Mouse (Mus musculus) neural tube, embryonic 11.5 days (tissue): ENCODE data around the gene Insrr. TPM values are rescaled to one million over a fixed set of nuclear protein-coding genes. Genes with fewer than 3 reads are reported as not detected.
A peak's percentile ranks its signal among the peaks of the same experiment; 100 is the strongest.

Experiments used
- ATAC-seq: fragments of 200-750 bp; cut with Nextera tagmentation; 2 replicates; pipeline ENCODE4 v1.8.0; 2017; ENCODE audit warnings: moderate number of reproducible peaks, mild to moderate bottlenecking, moderate TSS enrichment, moderate library complexity; ENCODE audit not compliant: insufficient read depth, low FRiP score, low TSS enrichment
- DNase-seq: peaks from one replicate; pipeline ENCODE4 v3.0.0-alpha.2; 2015; ENCODE audit warnings: low spot score
- H3K27ac ChIP-seq: fragments of 300-500 bp; sonication (generic); 2 replicates; pipeline ENCODE4 v1.5.1; 2014; ENCODE audit warnings: low read depth, mild to moderate bottlenecking, low read length
- H3K27me3 ChIP-seq: fragments of 300-500 bp; sonication (generic); 2 replicates; pipeline ENCODE4 v1.6.1; 2014; ENCODE audit warnings: mild to moderate bottlenecking, low read length, mixed read lengths; ENCODE audit not compliant: control insufficient read depth, insufficient read depth
- H3K36me3 ChIP-seq: fragments of 300-500 bp; sonication (generic); 2 replicates; pipeline ENCODE4 v1.6.1; 2014; ENCODE audit warnings: mild to moderate bottlenecking, low read length, moderate library complexity, mixed read lengths; ENCODE audit not compliant: control insufficient read depth, insufficient read depth
- H3K4me1 ChIP-seq: fragments of 300-500 bp; sonication (generic); 2 replicates; pipeline ENCODE4 v1.6.1; 2014; ENCODE audit warnings: low read length, mixed read lengths; ENCODE audit not compliant: control insufficient read depth, insufficient read depth
- H3K4me2 ChIP-seq: fragments of 300-500 bp; sonication (generic); 2 replicates; pipeline ENCODE4 v1.6.1; 2014; ENCODE audit warnings: low read depth, mild to moderate bottlenecking, moderate library complexity
- H3K4me3 ChIP-seq: fragments of 300-500 bp; sonication (generic); 2 replicates; pipeline ENCODE4 v1.5.1; 2014; ENCODE audit warnings: low read depth, low read length
- H3K9ac ChIP-seq: fragments of 300-500 bp; sonication (generic); 2 replicates; pipeline ENCODE4 v1.6.1; 2014; ENCODE audit warnings: mild to moderate bottlenecking, low read length
- H3K9me3 ChIP-seq: fragments of 300-500 bp; sonication (generic); 2 replicates; pipeline ENCODE4 v1.6.1; 2016; ENCODE audit warnings: low read length; ENCODE audit not compliant: control insufficient read depth
- WGBS: fragments of 180-500 bp; shearing (Covaris S2); extraction: QIAGEN DNeasy Blood & Tissue Kit; methylation state at CpG from one replicate; pipeline ENCODE4 v1.1.7; 2014; 5-methylcytosine and 5-hydroxymethylcytosine counted together
- polyA plus RNA-seq: library from polyadenylated mRNA; unstranded; fragments of >200 nt; fragmentation: Nextera tagmentation; extraction: Ambion mirVana; gene quantifications from 2 replicates; pipeline ENCODE4 v1.2.1, GENCODE M21; 2014

The Insrr gene
- 0.45 and 0.87 TPM in 2 replicates for polyA plus RNA-seq

DNA sequence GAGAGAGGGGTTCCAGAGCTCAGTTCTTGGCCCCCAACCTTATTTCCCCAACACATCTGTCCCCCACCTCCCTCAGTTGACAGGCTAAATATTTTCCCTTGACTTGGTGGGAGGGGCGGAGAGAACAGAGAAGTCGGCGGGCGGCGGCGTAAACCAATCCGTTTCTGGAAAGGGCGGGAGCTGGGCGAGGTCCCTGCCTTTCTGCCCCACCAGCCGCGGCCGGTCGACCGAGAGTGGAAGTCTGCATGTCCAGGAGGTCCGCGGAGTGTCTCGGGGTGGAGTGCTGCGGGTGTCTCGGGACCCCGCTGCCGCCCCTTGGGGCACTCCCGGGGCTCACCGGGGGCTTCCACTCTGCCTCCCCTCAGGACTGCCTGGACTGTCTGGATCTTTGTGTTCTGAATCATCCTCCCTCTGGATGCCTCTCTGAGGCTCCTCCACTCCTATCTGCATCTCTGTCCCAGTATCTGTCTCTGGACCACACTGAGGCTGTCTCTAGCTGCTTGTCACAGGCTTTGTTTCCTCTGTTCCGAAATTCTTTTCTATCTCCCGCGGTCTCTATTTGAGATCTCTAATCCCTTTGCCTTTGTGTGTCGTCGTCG lies at the start of gene Insrr:
Gene Insrr, plus strand, starts transcription at position 216 of the 599 bp plus-strand sequence.
- peaks cover 13% of the 10 kb centered on the region for H3K4me1 ChIP-seq
- H3K9ac ChIP-seq, result no peak within 1 kb of the TSS; the same call in 1 of the 2 replicates
- 1% methylated on average over 29 of the region's 29 CpGs for whole genome bisulfite sequencing
- H3K4me3 ChIP-seq, result peak within 1 kb of the TSS; percentile 21
- H3K27me3 ChIP-seq, result peaks cover 73% of the 10 kb centered on the region
- ATAC-seq (no peak), DNase-seq (peak; percentile 32)
- H3K27ac ChIP-seq, result no peak within 1 kb of the TSS
- peak within 1 kb of the TSS; percentile 37 for H3K4me2 ChIP-seq
- H3K36me3 ChIP-seq, result no peaks in the 10 kb centered on the region
- no peaks in the 10 kb centered on the region for H3K9me3 ChIP-seq

DNA sequence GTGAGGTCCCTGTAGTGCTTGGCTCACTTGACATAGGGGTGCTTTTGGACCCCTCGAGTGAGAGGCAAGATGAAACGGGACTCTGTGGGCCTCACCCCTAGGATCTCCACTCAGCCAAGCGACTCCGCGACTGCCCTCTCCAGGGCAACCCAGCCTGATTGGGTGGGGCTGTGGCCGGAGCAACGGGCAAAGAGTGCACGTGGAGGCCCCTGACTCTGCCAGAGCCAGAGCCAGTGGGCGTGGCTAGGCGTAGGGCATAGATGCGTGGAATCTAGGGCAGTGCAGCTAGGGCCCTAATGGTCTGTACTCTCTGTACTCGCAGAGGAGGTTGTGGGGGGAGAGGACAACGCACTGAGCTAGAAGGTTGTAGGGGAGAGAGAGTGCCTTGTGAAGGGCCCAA lies 48.3 kb upstream of the Insrr start, which contains the start of gene Lrrc71:
Gene Lrrc71, minus strand, starts transcription at position 195 of the 400 bp plus-strand sequence.
- no peak for ATAC-seq

GRCm38 (mm10) chr3:87749036-87749435 lies 47.7 kb upstream of the Insrr start:
- Histone ChIP-seq H3K4me2 (no peak overlapping the region), H3K9ac (no peak overlapping the region), H3K4me1 (peaks cover 5% of the 10 kb centered on the region; the same call in 1 of the 2 replicates), H3K9me3 (no peaks in the 10 kb centered on the region), H3K27ac (no peak overlapping the region), H3K36me3 (no peaks in the 10 kb centered on the region), H3K4me3 (no peak overlapping the region), H3K27me3 (no peaks in the 10 kb centered on the region)
- DNase-seq (peak; percentile 45), ATAC-seq (no peak)
- WGBS, result 15% methylated on average over 5 of the region's 5 CpGs

More for the DNA sequence above, 48.3 kb upstream of the Insrr start, which contains the start of gene Lrrc71:
- Histone ChIP-seq H3K9me3 (no peaks in the 10 kb centered on the region), H3K4me2 (no peak within 1 kb of the TSS), H3K4me3 (no peak within 1 kb of the TSS), H3K27ac (no peak within 1 kb of the TSS), H3K4me1 (peaks cover 5% of the 10 kb centered on the region; the same call in 1 of the 2 replicates), H3K27me3 (no peaks in the 10 kb centered on the region), H3K9ac (no peak within 1 kb of the TSS), H3K36me3 (no peaks in the 10 kb centered on the region)
- no peak for DNase-seq
- 56% methylated on average over 13 of the region's 13 CpGs for WGBS

- H3K9ac ChIP-seq, result no peak overlapping the region
- H3K4me1 ChIP-seq, result peaks cover 4% of the 10 kb centered on the region; the same call in 1 of the 2 replicates
- DNase-seq (no peak), ATAC-seq (no peak)
- no peak overlapping the region for H3K4me2 ChIP-seq
- H3K9me3 ChIP-seq, result no peaks in the 10 kb centered on the region
- H3K4me3 ChIP-seq, result no peak overlapping the region
- H3K27ac ChIP-seq, result no peak overlapping the region
- 86% methylated on average over 11 of the region's 12 CpGs for WGBS
- no peaks in the 10 kb centered on the region for H3K27me3 ChIP-seq
- no peaks in the 10 kb centered on the region for H3K36me3 ChIP-seq
These were observed 46.8 kb upstream of the Insrr start for GRCm38 (mm10) chr3:87749977-87750376.

GRCm38 (mm10) chr3:87752567-87752966 lies 44.2 kb upstream of the Insrr start:
- DNase-seq (no peak), ATAC-seq (no peak)
- Histone ChIP-seq H3K9me3 (no peaks in the 10 kb centered on the region), H3K27ac (no peak overlapping the region), H3K4me2 (no peak overlapping the region), H3K36me3 (no peaks in the 10 kb centered on the region), H3K27me3 (0 out of 2 replicates have a peak, but pooled peaks cover 2% of the 10 kb centered on the region), H3K4me1 (peaks cover 3% of the 10 kb centered on the region; the same call in 1 of the 2 replicates), H3K9ac (no peak overlapping the region), H3K4me3 (no peak overlapping the region)
- 91% methylated on average over 3 of the region's 3 CpGs for WGBS

DNA sequence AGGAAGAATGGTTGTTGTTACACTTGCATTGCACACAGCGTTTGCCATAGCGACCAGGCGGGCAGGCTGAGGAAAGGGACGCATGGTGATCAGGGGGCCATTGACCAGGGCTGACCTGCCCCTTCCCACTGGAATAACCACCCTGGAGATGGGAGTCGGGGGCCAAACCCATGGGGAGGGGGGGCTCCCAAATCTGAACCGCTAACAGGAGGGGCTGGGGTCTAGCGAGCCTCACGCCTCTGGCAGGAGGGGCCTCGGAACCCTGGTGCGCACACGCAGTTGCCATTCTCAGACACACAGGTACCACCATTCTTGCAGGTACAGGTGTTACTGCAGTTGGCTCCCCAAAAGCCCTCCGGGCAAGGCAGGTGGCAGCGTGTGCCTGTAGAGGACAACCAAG lies 42.9 kb upstream of the Insrr start:
- Histone ChIP-seq H3K9me3 (no peaks in the 10 kb centered on the region), H3K4me2 (no peak overlapping the region), H3K9ac (no peak overlapping the region), H3K4me1 (peaks cover 3% of the 10 kb centered on the region; the same call in 1 of the 2 replicates), H3K27ac (no peak overlapping the region), H3K27me3 (0 out of 2 replicates have a peak, but pooled peaks cover 2% of the 10 kb centered on the region), H3K4me3 (no peak overlapping the region), H3K36me3 (no peaks in the 10 kb centered on the region)
- WGBS, result 80% methylated on average over 13 of the region's 13 CpGs
- ATAC-seq, result no peak
- DNase-seq, result no peak

- Histone ChIP-seq H3K9ac (0 out of 2 replicates have a peak overlapping the region, but pooled peaks have one; percentile 12), H3K27me3 (0 out of 2 replicates have a peak, but pooled peaks cover 2% of the 10 kb centered on the region), H3K27ac (no peak overlapping the region), H3K36me3 (no peaks in the 10 kb centered on the region), H3K4me1 (peaks cover 3% of the 10 kb centered on the region; the same call in 1 of the 2 replicates), H3K4me2 (peak overlapping the region; percentile 34), H3K4me3 (peak overlapping the region; percentile 8; the same call in 1 of the 2 replicates), H3K9me3 (no peaks in the 10 kb centered on the region)
- peak; percentile 84 for ATAC-seq
- WGBS, result 2% methylated on average over 24 of the region's 24 CpGs
- DNase-seq, result peak; percentile 89
These were observed 40.8 kb upstream of the Insrr start for GRCm38 (mm10) chr3:87755964-87756363.

DNA sequence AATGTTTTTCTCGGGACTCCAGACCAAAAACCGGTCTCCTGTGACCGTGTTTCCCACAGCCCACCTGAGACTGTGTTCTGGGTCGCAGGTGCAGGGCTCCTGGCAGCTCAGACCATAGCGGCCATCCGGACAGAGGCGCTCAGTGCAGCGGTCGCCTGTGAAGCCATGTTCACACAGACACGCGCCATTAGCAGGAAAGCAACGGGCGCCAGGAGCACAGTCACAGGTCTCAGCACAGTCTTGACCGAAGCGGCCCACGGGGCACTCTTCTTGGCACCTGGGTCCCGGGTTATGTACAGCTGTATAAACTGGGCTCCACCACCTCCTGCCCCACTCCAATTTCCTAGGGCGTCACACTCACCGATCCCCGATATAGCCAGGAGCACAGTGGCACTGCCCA lies 40.3 kb upstream of the Insrr start:
- H3K36me3 ChIP-seq, result no peaks in the 10 kb centered on the region
- ATAC-seq, result no peak
- H3K27ac ChIP-seq, result no peak overlapping the region
- no peak for DNase-seq
- no peak overlapping the region for H3K9ac ChIP-seq
- H3K9me3 ChIP-seq, result no peaks in the 10 kb centered on the region
- peaks cover 3% of the 10 kb centered on the region; the same call in 1 of the 2 replicates for H3K4me1 ChIP-seq
- H3K4me3 ChIP-seq, result no peak overlapping the region
- H3K27me3 ChIP-seq, result 0 out of 2 replicates have a peak, but pooled peaks cover 2% of the 10 kb centered on the region
- H3K4me2 ChIP-seq, result peak overlapping the region; percentile 34; the same call in 1 of the 2 replicates
- 46% methylated on average over 20 of the region's 20 CpGs for WGBS

GRCm38 (mm10) chr3:87758641-87759040 lies 38.1 kb upstream of the Insrr start:
- Histone ChIP-seq H3K9me3 (no peaks in the 10 kb centered on the region), H3K9ac (no peak overlapping the region), H3K27me3 (0 out of 2 replicates have a peak, but pooled peaks cover 2% of the 10 kb centered on the region), H3K4me3 (no peak overlapping the region), H3K27ac (no peak overlapping the region), H3K36me3 (no peaks in the 10 kb centered on the region), H3K4me2 (no peak overlapping the region), H3K4me1 (peaks cover 8% of the 10 kb centered on the region)
- ATAC-seq (no peak), DNase-seq (no peak)
- 41% methylated on average over 5 of the region's 5 CpGs for WGBS
